Mouse (Mus musculus) stomach, embryonic 16.5 days (tissue): ENCODE data around the gene Olfr1335. TPM values are rescaled to one million over a fixed set of nuclear protein-coding genes. Genes with fewer than 3 reads are reported as not detected.
"Not testable (repeated sequence)": the region's sequence is repeated elsewhere in the genome, so short reads cannot be mapped to it uniquely, and the experiment has no call there.

Source experiments
- ATAC-seq: fragments of 200-750 bp; cut with Nextera tagmentation; 2 replicates; pipeline ENCODE4 v1.8.0; 2017; ENCODE audit warnings: moderate number of reproducible peaks, moderate TSS enrichment; ENCODE audit not compliant: insufficient read depth, low FRiP score
- H3K27ac ChIP-seq: fragments of 300-500 bp; sonication (generic); 2 replicates; pipeline ENCODE4 v1.5.1; 2014; ENCODE audit warnings: low read length
- H3K27me3 ChIP-seq: fragments of 300-500 bp; sonication (generic); 2 replicates; pipeline ENCODE4 v1.6.1; 2014; ENCODE audit warnings: low read length, control low read depth, mixed read lengths; ENCODE audit not compliant: control insufficient read depth, insufficient read depth
- H3K36me3 ChIP-seq: fragments of 300-500 bp; sonication (generic); 2 replicates; pipeline ENCODE4 v1.6.1; 2014; ENCODE audit warnings: low read length; ENCODE audit not compliant: control insufficient read depth, insufficient read depth
- H3K4me1 ChIP-seq: fragments of 300-500 bp; sonication (generic); 2 replicates; pipeline ENCODE4 v1.6.1; 2014; ENCODE audit warnings: low read length, control low read depth, mixed read lengths; ENCODE audit not compliant: control insufficient read depth, insufficient read depth
- H3K4me2 ChIP-seq: fragments of 300-500 bp; sonication (generic); 2 replicates; pipeline ENCODE4 v1.6.1; 2014; ENCODE audit warnings: low read depth, low read length, mixed read lengths
- H3K4me3 ChIP-seq: fragments of 300-500 bp; sonication (generic); replicated peaks from 2 replicates; pipeline ENCODE4 v1.5.1; 2014; ENCODE audit warnings: mild to moderate bottlenecking, low read length
- H3K9ac ChIP-seq: fragments of 300-500 bp; sonication (generic); 2 replicates; pipeline ENCODE4 v1.6.1; 2014; ENCODE audit warnings: low read length
- H3K9me3 ChIP-seq: fragments of 300-500 bp; sonication (generic); replicated peaks from 2 replicates; pipeline ENCODE4 v1.6.1; 2016; ENCODE audit warnings: low read length, control low read depth; ENCODE audit not compliant: control insufficient read depth
- WGBS: fragments of 180-500 bp; shearing (Covaris S2); extraction: QIAGEN DNeasy Blood & Tissue Kit; methylation state at CpG from one replicate; pipeline ENCODE4 v1.1.7; 2014; 5-methylcytosine and 5-hydroxymethylcytosine counted together
- polyA plus RNA-seq: library from polyadenylated mRNA; unstranded; fragments of >200 nt; fragmentation: Nextera tagmentation; extraction: Ambion mirVana; gene quantifications from 2 replicates; pipeline ENCODE4 v1.2.1, GENCODE M21; 2015

Olfr1335 gene
- not detected in 2 replicates for polyA plus RNA-seq

- Histone ChIP-seq H3K27ac (no peak within 1 kb of the TSS), H3K36me3 (no peaks in the 10 kb centered on the region), H3K9me3 (no peaks in the 10 kb centered on the region), H3K4me1 (no peaks in the 10 kb centered on the region), H3K4me3 (no peak within 1 kb of the TSS), H3K9ac (no peak within 1 kb of the TSS), H3K4me2 (no peak within 1 kb of the TSS), H3K27me3 (no peaks in the 10 kb centered on the region)
- WGBS, result 88% methylated on average over 4 of the region's 4 CpGs
- no peak for ATAC-seq
Observed at GRCm38 (mm10) chr4:118809844-118810243, at the start of gene Olfr1335. TSS of gene Olfr1335 (minus strand) at chr4:118809944.

GRCm38 (mm10) chr4:118836179-118836578 is 26.4 kb upstream of the Olfr1335 start, which contains the start of gene Olfr1333:
TSS of gene Olfr1333 (minus strand) at chr4:118836279.
- Histone ChIP-seq H3K9ac (no peak within 1 kb of the TSS), H3K4me2 (no peak within 1 kb of the TSS), H3K9me3 (no peaks in the 10 kb centered on the region), H3K27me3 (no peaks in the 10 kb centered on the region), H3K4me1 (no peaks in the 10 kb centered on the region), H3K36me3 (no peaks in the 10 kb centered on the region), H3K27ac (no peak within 1 kb of the TSS), H3K4me3 (no peak within 1 kb of the TSS)
- ATAC-seq, result no peak
- WGBS, result 93% methylated on average over 1 of the region's 1 CpGs

- no peak overlapping the region for H3K4me2 ChIP-seq
- H3K36me3 ChIP-seq, result no peaks in the 10 kb centered on the region
- no peak overlapping the region for H3K9ac ChIP-seq
- 80% methylated on average over 1 of the region's 1 CpGs for WGBS
- no peaks in the 10 kb centered on the region for H3K27me3 ChIP-seq
- ATAC-seq, result no peak
- H3K9me3 ChIP-seq, result no peaks in the 10 kb centered on the region
- no peaks in the 10 kb centered on the region for H3K4me1 ChIP-seq
- H3K27ac ChIP-seq, result no peak overlapping the region
- H3K4me3 ChIP-seq, result no peak overlapping the region
Observed at GRCm38 (mm10) chr4:118818921-118819320, 9.2 kb upstream of the Olfr1335 start.

GRCm38 (mm10) chr4:118792796-118793195 is 16.9 kb downstream of the Olfr1335 start:
- not testable (repeated sequence) for H3K27ac ChIP-seq, H3K9ac ChIP-seq, H3K4me2 ChIP-seq, ATAC-seq, H3K36me3 ChIP-seq, H3K4me1 ChIP-seq, H3K4me3 ChIP-seq, H3K9me3 ChIP-seq, H3K27me3 ChIP-seq

- Histone ChIP-seq H3K4me1 (no peaks in the 10 kb centered on the region), H3K27ac (no peak within 1 kb of the TSS), H3K4me3 (no peak within 1 kb of the TSS), H3K27me3 (no peaks in the 10 kb centered on the region), H3K9ac (no peak within 1 kb of the TSS), H3K9me3 (no peaks in the 10 kb centered on the region), H3K36me3 (no peaks in the 10 kb centered on the region), H3K4me2 (no peak within 1 kb of the TSS)
- WGBS, result 74% methylated on average over 2 of the region's 2 CpGs
- no peak for ATAC-seq
Observed at GRCm38 (mm10) chr4:118782486-118782885, 27.3 kb downstream of the Olfr1335 start, which contains the start of gene Olfr1337. TSS of gene Olfr1337 (minus strand) at chr4:118782586.

Other genes starting within 250 kb of the Olfr1335 start
- gene Cfap57, start 189.2 kb downstream of the Olfr1335 start, polyA plus RNA-seq, result 0.25 TPM in 2 replicates
- 117 and 120 TPM in 2 replicates for gene Ebna1bp2, start 189.1 kb downstream of the Olfr1335 start, polyA plus RNA-seq
- not detected in 2 replicates for gene Olfr62, start 151.0 kb downstream of the Olfr1335 start, polyA plus RNA-seq
- gene Olfr1342, start 117.2 kb downstream of the Olfr1335 start, polyA plus RNA-seq, result not detected in 2 replicates
- not detected in 2 replicates for gene Olfr1341, start 106.4 kb downstream of the Olfr1335 start, polyA plus RNA-seq
- gene Olfr1340, start 89.8 kb downstream of the Olfr1335 start, polyA plus RNA-seq, result not detected in 2 replicates
- gene Olfr1339, start 77.8 kb downstream of the Olfr1335 start, polyA plus RNA-seq, result not detected in 2 replicates
- not detected in 2 replicates for gene Olfr1338, start 51.2 kb downstream of the Olfr1335 start, polyA plus RNA-seq
- not detected in 2 replicates for gene Olfr1337, start 27.4 kb downstream of the Olfr1335 start, polyA plus RNA-seq
- gene Olfr1333, start 26.3 kb upstream of the Olfr1335 start, polyA plus RNA-seq, result not detected in 2 replicates
- not detected in 2 replicates for gene Olfr1331, start 54.7 kb upstream of the Olfr1335 start, polyA plus RNA-seq
- not detected in 2 replicates for gene Olfr1330, start 78.7 kb upstream of the Olfr1335 start, polyA plus RNA-seq
- not detected in 2 replicates for gene Olfr1329, start 107.5 kb upstream of the Olfr1335 start, polyA plus RNA-seq
- not detected in 2 replicates for gene Olfr1328, start 128.7 kb upstream of the Olfr1335 start, polyA plus RNA-seq
- gene Lao1, start 151.6 kb upstream of the Olfr1335 start, polyA plus RNA-seq, result not detected in 2 replicates